Mouse (Mus musculus) brain, embryonic 14.5 days (tissue): ENCODE measurements around the gene Tmem268.

Experiments
- CTCF ChIP-seq: fragments of 200-500 bp; IDR thresholded peaks from 2 replicates; pipeline ENCODE4 v1.5.1; 2012; ENCODE audit warnings: inconsistent platforms, mild to moderate bottlenecking, moderate library complexity, borderline replicate concordance; ENCODE audit not compliant: insufficient read depth, insufficient read length; ENCODE audit errors: extremely low read depth
- POLR2A ChIP-seq: fragments of 200-500 bp; IDR thresholded peaks from 2 replicates; pipeline ENCODE4 v1.6.1; 2012; ENCODE audit warnings: mild to moderate bottlenecking, inconsistent platforms, borderline replicate concordance; ENCODE audit not compliant: poor library complexity, insufficient read depth, insufficient read length, severe bottlenecking; ENCODE audit errors: extremely low read depth

DNA sequence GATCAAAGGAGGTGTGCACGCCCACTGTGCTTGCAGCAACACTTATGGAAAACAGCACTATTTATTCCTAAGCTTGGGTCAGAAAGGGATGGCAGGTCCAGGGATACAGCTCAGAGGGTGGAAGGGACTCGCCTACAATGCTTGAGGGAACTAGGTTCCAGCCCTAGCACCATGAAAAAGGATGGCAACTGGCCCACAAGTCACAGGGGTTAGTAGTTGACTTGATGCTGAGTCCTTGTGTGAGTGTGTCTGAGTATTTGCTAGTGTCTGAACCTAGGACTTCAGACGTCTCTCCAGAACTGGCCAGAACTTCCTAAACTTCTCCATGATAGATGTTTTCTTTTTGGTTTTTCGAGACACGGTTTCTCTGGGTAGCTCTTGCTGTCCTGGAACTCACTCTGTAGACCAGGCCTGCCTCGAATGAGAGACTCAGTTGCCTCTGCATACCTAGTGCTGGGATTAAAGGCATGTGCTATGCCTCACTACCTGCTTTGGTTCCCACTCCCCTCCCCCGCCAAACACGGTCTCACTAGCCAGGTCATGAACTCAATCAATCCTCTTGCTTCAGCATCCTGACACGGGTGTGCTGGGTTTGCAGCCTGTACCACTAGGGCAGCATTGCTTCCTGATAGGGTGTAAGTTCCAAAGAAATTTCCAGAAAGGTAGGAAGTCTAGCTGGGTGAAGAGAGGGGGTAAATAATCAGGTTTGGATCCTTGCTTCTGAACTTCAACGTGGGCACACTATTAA is 14.7 kb upstream of the Tmem268 start:
- TF ChIP-seq CTCF (no peak), POLR2A (no peak)
